Mouse (Mus musculus) MEL (cell line): ENCODE results near the gene Chd2. TPM values are rescaled to one million over a fixed set of nuclear protein-coding genes. Genes with fewer than 3 reads are reported as not detected.

Experiments used
- DNase-seq: peaks from one replicate; pipeline ENCODE4 v3.0.0; 2011; ENCODE audit warnings: low read depth, low spot score
- H3K27ac ChIP-seq: 2 replicates; pipeline ENCODE4 v1.5.1; 2012; ENCODE audit warnings: low read depth, mild to moderate bottlenecking, control low read depth, low read length, moderate library complexity; ENCODE audit not compliant: control insufficient read depth
- H3K27me3 ChIP-seq, 2 experiments: fragments of 150-350 bp in 1 of 2; sonication (generic) in 1 of 2; 2 replicates each; pipeline ENCODE4 v1.6.1; 2012; ENCODE audit warnings: low read length in 2 of 2, mild to moderate bottlenecking in 2 of 2, improper control_type of control experiment in 1 of 2, moderate library complexity in 1 of 2; ENCODE audit not compliant: insufficient read depth in 2 of 2, control insufficient read depth in 1 of 2
- H3K36me3 ChIP-seq, 2 experiments: 2 replicates each; pipeline ENCODE4 v1.6.1; 2012 to 2014; ENCODE audit warnings: low read length in 2 of 2, improper control_type of control experiment in 1 of 2, inconsistent platforms in 1 of 2, mild to moderate bottlenecking in 1 of 2; ENCODE audit not compliant: insufficient read depth in 2 of 2, control insufficient read depth in 1 of 2
- H3K4me1 ChIP-seq, 2 experiments: fragments of 150-350 bp in 1 of 2; sonication (generic) in 1 of 2; 2 replicates each; pipeline ENCODE4 v1.6.1; 2012; ENCODE audit warnings: low read length in 2 of 2, improper control_type of control experiment in 1 of 2, mild to moderate bottlenecking in 1 of 2; ENCODE audit not compliant: insufficient read depth in 2 of 2, control insufficient read depth in 1 of 2
- H3K4me3 ChIP-seq, 2 experiments: fragments of 150-350 bp in 1 of 2; sonication (generic) in 1 of 2; 2 replicates each; pipeline ENCODE4 v1.5.1; 2012; ENCODE audit warnings: low read depth in 2 of 2, low read length in 2 of 2, mild to moderate bottlenecking in 2 of 2, moderate library complexity in 2 of 2, control low read depth in 1 of 2, improper control_type of control experiment in 1 of 2; ENCODE audit not compliant: control insufficient read depth in 1 of 2, insufficient read depth in 1 of 2
- H3K79me2 ChIP-seq: 2 replicates; pipeline ENCODE4 v1.6.1; 2012; ENCODE audit warnings: mild to moderate bottlenecking, low read length, moderate library complexity; ENCODE audit not compliant: control insufficient read depth, poor library complexity, insufficient read depth
- H3K9ac ChIP-seq: 2 replicates; pipeline ENCODE4 v1.6.1; 2012; ENCODE audit warnings: low read depth, mild to moderate bottlenecking, control low read depth, low read length, moderate library complexity; ENCODE audit not compliant: control insufficient read depth, poor library complexity, severe bottlenecking
- H3K9me3 ChIP-seq: fragments of 150-350 bp; sonication (generic); replicated peaks from 2 replicates; pipeline ENCODE4 v1.6.1; 2012; ENCODE audit warnings: mild to moderate bottlenecking, low read length, improper control_type of control experiment, moderate library complexity; ENCODE audit not compliant: insufficient read depth
- CHD2 ChIP-seq: IDR thresholded peaks from 2 replicates; pipeline ENCODE4 v1.6.1; 2011; ENCODE audit warnings: low read length, improper control_type of control experiment
- CTCF ChIP-seq, 3 experiments: IDR thresholded peaks in 2 of 3; conservative IDR thresholded peaks in 1 of 3; 2 replicates each; pipeline ENCODE4 v1.5.1; 2011 to 2012; ENCODE audit warnings: low read length in 3 of 3, low read depth in 2 of 3, mild to moderate bottlenecking in 2 of 3, improper control_type of control experiment in 1 of 3, inconsistent platforms in 1 of 3, mixed read lengths in 1 of 3, moderate library complexity in 1 of 3; ENCODE audit not compliant: control insufficient read depth in 1 of 3, insufficient read depth in 1 of 3, poor library complexity in 1 of 3, severe bottlenecking in 1 of 3
- ETS1 ChIP-seq: IDR thresholded peaks from 2 replicates; pipeline ENCODE4 v1.6.1; 2012; ENCODE audit warnings: low read depth, mild to moderate bottlenecking, inconsistent platforms, low read length, improper control_type of control experiment, moderate library complexity
- JUND ChIP-seq: IDR thresholded peaks from 2 replicates; pipeline ENCODE4 v1.6.1; 2011; ENCODE audit warnings: low read depth, mild to moderate bottlenecking, improper control_type of control experiment, low read length
- KAT2A ChIP-seq: conservative IDR thresholded peaks from 2 replicates; pipeline ENCODE4 v1.6.1; 2012; ENCODE audit warnings: low read depth, low read length, improper control_type of control experiment, inconsistent platforms
- MAFK ChIP-seq: IDR thresholded peaks from 2 replicates; pipeline ENCODE4 v1.6.1; 2011; ENCODE audit warnings: low read depth, mild to moderate bottlenecking, low read length, improper control_type of control experiment, borderline replicate concordance
- MAZ ChIP-seq: IDR thresholded peaks from 2 replicates; pipeline ENCODE4 v1.6.1; 2012; ENCODE audit warnings: low read depth, mild to moderate bottlenecking, inconsistent platforms, low read length, improper control_type of control experiment
- MYB ChIP-seq: IDR thresholded peaks from 2 replicates; pipeline ENCODE4 v1.6.1; 2011; ENCODE audit warnings: mild to moderate bottlenecking, low read depth, low read length, improper control_type of control experiment
- POLR2A ChIP-seq, 2 experiments: IDR thresholded peaks; 2 replicates each; pipeline ENCODE4 v1.6.1; 2011 to 2012; ENCODE audit warnings: low read length in 2 of 2, mild to moderate bottlenecking in 2 of 2, control low read depth in 1 of 2, improper control_type of control experiment in 1 of 2, low read depth in 1 of 2, moderate library complexity in 1 of 2; ENCODE audit not compliant: control insufficient read depth in 1 of 2, insufficient read depth in 1 of 2, poor library complexity in 1 of 2
- SMC3 ChIP-seq: IDR thresholded peaks from 2 replicates; pipeline ENCODE4 v1.6.1; 2011; ENCODE audit warnings: low read depth, low read length, improper control_type of control experiment
- TCF12 ChIP-seq: IDR thresholded peaks from 2 replicates; pipeline ENCODE4 v1.6.1; 2014; ENCODE audit warnings: low read depth, mild to moderate bottlenecking, inconsistent platforms, low read length, improper control_type of control experiment, moderate library complexity
- UBTF ChIP-seq: IDR thresholded peaks from 2 replicates; pipeline ENCODE4 v1.6.1; 2012; ENCODE audit warnings: low read depth, mild to moderate bottlenecking, inconsistent platforms, low read length, improper control_type of control experiment, moderate library complexity, borderline replicate concordance; ENCODE audit not compliant: insufficient read depth
- USF2 ChIP-seq, 2 experiments: IDR thresholded peaks; 2 replicates each; pipeline ENCODE4 v1.6.1; 2011 to 2012; ENCODE audit warnings: improper control_type of control experiment in 2 of 2, low read length in 2 of 2, borderline replicate concordance in 1 of 2, inconsistent platforms in 1 of 2, low read depth in 1 of 2, mild to moderate bottlenecking in 1 of 2; ENCODE audit not compliant: insufficient read depth in 1 of 2
- ZC3H11A ChIP-seq: IDR thresholded peaks from 2 replicates; pipeline ENCODE4 v1.6.1; 2012; ENCODE audit warnings: low read depth, mild to moderate bottlenecking, inconsistent platforms, low read length, improper control_type of control experiment
- ZKSCAN1 ChIP-seq: IDR thresholded peaks from 2 replicates; pipeline ENCODE4 v1.6.1; 2012; ENCODE audit warnings: low read depth, mild to moderate bottlenecking, inconsistent platforms, low read length, improper control_type of control experiment, moderate library complexity
- ZNF384 ChIP-seq: IDR thresholded peaks from 2 replicates; pipeline ENCODE4 v1.6.1; 2012; ENCODE audit warnings: low read depth, mild to moderate bottlenecking, inconsistent platforms, low read length, improper control_type of control experiment
- polyA plus RNA-seq, 2 experiments: library from polyadenylated mRNA; stranded (reverse) in 1 of 2; unstranded in 1 of 2; fragments of >175 nt in 1 of 2; fragments of >200 nt in 1 of 2; gene quantifications; 2 replicates each; pipeline versions ENCODE4 v1.2.1 to v1.2.4; 2012; ENCODE audit warnings: low replicate concordance in 2 of 2, low read depth in 1 of 2; ENCODE audit not compliant: insufficient read length in 2 of 2, insufficient read depth in 1 of 2, missing spikeins in 1 of 2
- total RNA-seq: library from RNA; depleted of rRNA; stranded (reverse); fragments of 300-350 nt; gene quantifications from 2 replicates; pipeline ENCODE4 v1.2.3, GENCODE M21; 2012

Chd2 gene
- total and polyA plus RNA-seq, 3 experiments, result 9.9 to 275 (median 21.4) TPM

DNA sequence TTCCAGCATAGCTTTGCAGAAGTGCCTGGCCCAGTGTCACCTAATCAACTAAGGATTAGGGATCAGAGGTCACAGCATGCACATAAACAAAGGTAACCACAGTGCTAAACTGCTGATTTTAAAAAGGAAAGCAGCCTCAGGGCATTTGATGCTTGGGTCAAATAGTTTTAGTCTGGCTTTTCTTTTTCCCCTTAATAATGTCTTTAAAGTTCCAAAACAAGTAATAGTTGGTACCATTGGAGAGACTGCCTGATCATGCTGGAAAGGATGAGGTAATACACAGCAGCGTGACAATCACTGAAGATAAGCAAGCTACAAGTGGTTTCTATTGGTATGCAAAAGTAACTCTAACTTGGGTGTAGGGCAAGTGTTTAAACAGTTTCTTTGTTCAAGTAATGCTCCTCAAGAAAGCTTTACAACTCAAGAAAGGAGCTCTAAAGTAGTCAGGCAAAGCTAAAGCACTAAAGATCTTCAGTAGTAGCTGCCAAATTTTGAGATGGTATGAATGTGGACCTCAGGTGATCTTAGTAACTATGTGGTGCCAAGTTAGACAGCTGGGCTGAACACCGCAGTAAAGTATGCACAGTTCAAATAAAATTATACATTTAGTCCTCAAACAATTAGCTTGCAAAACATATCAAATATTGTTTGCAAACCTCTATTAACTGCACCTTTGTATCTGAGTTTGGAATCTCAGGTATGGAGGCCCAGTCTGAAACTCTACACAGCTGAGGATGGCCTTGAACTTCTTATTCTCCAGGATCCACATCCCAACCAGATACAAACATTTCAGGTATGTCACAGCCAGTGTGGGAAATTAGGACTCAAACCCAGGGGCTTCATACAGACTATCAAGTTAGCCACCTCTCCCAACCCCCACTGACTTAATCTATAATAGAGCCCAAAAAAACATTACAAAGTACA, 6.4 kb downstream of the Chd2 start:
- H3K27ac ChIP-seq, result no peak overlapping the region; the same call in 1 of the 2 replicates
- peak; percentile 41 for DNase-seq
- peak overlapping the region; percentile 17 for H3K9ac ChIP-seq

DNA sequence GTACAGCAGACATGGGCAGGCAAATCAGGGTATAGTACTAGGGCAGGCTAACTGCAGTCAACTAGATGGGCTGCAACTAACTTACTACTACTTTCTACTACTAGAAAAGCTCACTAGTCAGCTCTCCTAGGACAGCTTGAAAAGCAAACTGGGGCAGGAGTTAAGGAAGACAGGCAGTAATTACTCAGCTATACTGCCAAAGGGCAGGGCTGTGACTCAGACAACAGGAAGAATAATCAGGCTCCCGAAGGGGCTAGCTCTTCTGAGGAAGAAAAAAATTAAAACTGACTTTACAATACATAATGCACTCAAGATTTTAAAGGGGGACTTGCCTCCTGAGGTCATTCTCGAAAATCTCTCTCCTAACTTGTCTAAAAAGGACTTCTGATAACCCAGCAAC, 8.2 kb downstream of the Chd2 start:
- Histone ChIP-seq H3K4me1 (peaks cover 26% of the 10 kb centered on the region in 2 experiments), H3K9me3 (no peaks in the 10 kb centered on the region), H3K79me2 (peaks cover 54% of the 10 kb centered on the region), H3K9ac (peak overlapping the region; percentile 2; the same call in 1 of the 2 replicates), H3K27ac (peak overlapping the region; percentile 13; the same call in 1 of the 2 replicates), H3K36me3 (peaks cover 4 to 58% of the 10 kb centered on the region in 2 experiments; a peak in 3 of 4 replicates), H3K4me3 (no peak overlapping the region), H3K27me3 (no peaks in the 10 kb centered on the region)
- TF ChIP-seq SMC3 (no peak), CTCF (IDR thresholded peaks at IDR 0.05 in 2 of 3, conservative IDR thresholded peaks at IDR 0.05 in 1 of 3; ENCODE audit: control insufficient read depth in 1 of 3, insufficient read depth in 1 of 3, low read depth in 2 of 3, low read length in 3 of 3, poor library complexity in 1 of 3, severe bottlenecking in 1 of 3) (no peak), ETS1 (no peak), MAZ (no peak), MAFK (no peak), CHD2 (no peak), UBTF (no peak), ZKSCAN1 (no peak)
- DNase-seq, result peak; percentile 52

More for the DNA sequence above, 6.4 kb downstream of the Chd2 start:
- TF ChIP-seq KAT2A (no peak), UBTF (no peak), MYB (no peak), POLR2A (IDR thresholded peaks at IDR 0.05; ENCODE audit: control insufficient read depth in 1 of 2, insufficient read depth in 1 of 2, low read depth in 1 of 2, low read length in 2 of 2, poor library complexity in 1 of 2) (0 out of 4 replicates have a peak, but pooled peaks of 1 of the 2 experiments have one; percentile 2), TCF12 (no peak), USF2 (IDR thresholded peaks at IDR 0.05; ENCODE audit: borderline replicate concordance in 1 of 2, insufficient read depth in 1 of 2, low read depth in 1 of 2, low read length in 2 of 2) (no peak), ZC3H11A (no peak), ZNF384 (no peak), JUND (no peak)
- no peaks in the 10 kb centered on the region for H3K27me3 ChIP-seq
- H3K79me2 ChIP-seq, result peaks cover 54% of the 10 kb centered on the region
- no peak overlapping the region for H3K4me3 ChIP-seq
- no peaks in the 10 kb centered on the region for H3K9me3 ChIP-seq
- peaks cover 23 to 26% of the 10 kb centered on the region in 2 experiments for H3K4me1 ChIP-seq
- peaks cover 3 to 54% of the 10 kb centered on the region in 2 experiments; a peak in 3 of 4 replicates for H3K36me3 ChIP-seq
